Mouse (Mus musculus): ENCODE data around the gene Pgls. TPM values are rescaled to one million over a fixed set of nuclear protein-coding genes. Genes with fewer than 3 reads are reported as not detected.

Gene Pgls
- 251 and 253 TPM in 2 replicates for polyA plus RNA-seq (2014; fragmentation: Nextera tagmentation; extraction: Ambion mirVana)

DNA sequence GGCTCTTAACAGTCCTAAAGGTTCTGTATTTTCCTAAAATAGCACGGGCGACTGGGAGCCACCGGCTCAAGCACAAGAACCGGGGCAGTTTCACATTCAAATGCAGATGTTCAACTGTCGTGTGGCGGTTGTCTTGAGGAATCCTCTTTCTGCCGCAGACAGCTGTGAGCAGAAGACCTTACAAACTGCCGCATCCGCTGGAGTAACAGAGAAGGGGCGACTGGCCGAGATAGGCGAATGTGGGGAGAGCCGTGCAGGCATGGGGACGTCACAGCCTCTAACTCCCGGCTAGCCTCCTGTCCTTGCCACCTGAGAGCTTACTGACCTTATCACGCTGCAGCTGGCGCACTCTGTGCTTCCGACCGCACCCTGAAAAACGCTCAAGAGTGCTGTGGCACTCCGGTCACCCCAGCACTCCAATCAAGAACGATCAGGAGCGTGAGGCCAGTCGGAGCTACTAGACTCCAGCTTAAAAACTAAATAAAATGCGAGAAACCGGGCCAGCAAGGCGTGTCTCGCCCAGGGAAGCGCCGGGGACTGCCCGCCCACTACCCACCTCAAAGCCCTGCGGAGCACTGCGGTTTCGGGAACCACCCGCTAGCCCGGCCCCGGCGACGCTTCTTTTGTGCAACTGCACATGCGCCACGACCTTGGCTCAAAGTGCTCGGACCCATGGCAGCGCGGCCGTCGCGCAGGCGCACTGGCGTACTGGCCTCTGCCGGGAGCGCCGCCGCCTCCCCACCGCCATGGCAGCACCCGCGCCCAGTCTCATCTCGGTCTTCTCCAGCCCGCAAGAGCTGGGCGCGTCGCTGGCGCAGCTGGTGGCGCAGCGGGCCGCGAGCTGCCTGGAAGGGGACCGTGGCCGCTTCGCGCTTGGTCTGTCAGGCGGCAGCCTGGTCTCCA lies at the start of gene Pgls:
Pgls (plus strand) TSS at position 706 of the 903 bp plus-strand sequence.
- H3K9me3 ChIP-seq (ENCODE audit: low read depth, low read length), result no peaks in the 10 kb centered on the region
- under 1% methylated on average over 71 of the region's 71 CpGs for WGBS
- TF ChIP-seq CTCF (IDR thresholded peaks at IDR 0.05; ENCODE audit: low read depth), result no peak
- peak within 1 kb of the TSS; percentile 88 for H3K4me3 ChIP-seq (ENCODE audit: low read depth, low read length)
- DNase-seq (peak; percentile 99), ATAC-seq (ENCODE audit: insufficient read depth) (peak; percentile 87)
- peak within 1 kb of the TSS; percentile 91 for H3K9ac ChIP-seq
- H3K36me3 ChIP-seq (ENCODE audit: insufficient read depth), result 0 out of 2 replicates have a peak, but pooled peaks cover 8% of the 10 kb centered on the region
- peak within 1 kb of the TSS; percentile 98 for H3K27ac ChIP-seq (ENCODE audit: low read depth)
- no peaks in the 10 kb centered on the region for H3K27me3 ChIP-seq (ENCODE audit: insufficient read depth, low read length)
- 0 out of 2 replicates have a peak, but pooled peaks cover 3% of the 10 kb centered on the region for H3K4me1 ChIP-seq (ENCODE audit: insufficient read depth)
- peak within 1 kb of the TSS; percentile 98 for H3K4me2 ChIP-seq

- Histone ChIP-seq H3K4me3 (ENCODE audit: low read depth, low read length) (peak within 1 kb of the TSS; percentile 59), H3K4me2 (peak within 1 kb of the TSS; percentile 86), H3K36me3 (ENCODE audit: insufficient read depth) (peaks cover 21% of the 10 kb centered on the region; the same call in 1 of the 2 replicates), H3K9me3 (ENCODE audit: low read depth, low read length) (no peaks in the 10 kb centered on the region), H3K9ac (peak within 1 kb of the TSS; percentile 53), H3K4me1 (ENCODE audit: insufficient read depth) (0 out of 2 replicates have a peak, but pooled peaks cover 1% of the 10 kb centered on the region), H3K27me3 (ENCODE audit: insufficient read depth, low read length) (no peaks in the 10 kb centered on the region), H3K27ac (ENCODE audit: low read depth) (no peak within 1 kb of the TSS; the same call in 1 of the 2 replicates)
- WGBS, result under 1% methylated on average over 52 of the region's 55 CpGs
- ATAC-seq (ENCODE audit: insufficient read depth), result peak; percentile 92
- DNase-seq, result peak; percentile 100
- TF ChIP-seq CTCF (IDR thresholded peaks at IDR 0.05; ENCODE audit: low read depth), result no peak
Measured at GRCm38 (mm10) chr8:71542632-71543343, 49.2 kb upstream of the Pgls start, which contains the start of gene Mvb12a. Mvb12a (plus strand) TSS chr8:71542922.

- Histone ChIP-seq H3K36me3 (ENCODE audit: insufficient read depth) (peaks cover 28% of the 10 kb centered on the region; the same call in 1 of the 2 replicates), H3K4me3 (ENCODE audit: low read depth, low read length) (peak overlapping the region; percentile 59), H3K4me1 (ENCODE audit: insufficient read depth) (no peaks in the 10 kb centered on the region), H3K4me2 (peak overlapping the region; percentile 86), H3K9me3 (ENCODE audit: low read depth, low read length) (no peaks in the 10 kb centered on the region), H3K27ac (ENCODE audit: low read depth) (no peak overlapping the region), H3K27me3 (ENCODE audit: insufficient read depth, low read length) (no peaks in the 10 kb centered on the region), H3K9ac (peak overlapping the region; percentile 53)
- no peak for ATAC-seq (ENCODE audit: insufficient read depth)
- WGBS, result 82% methylated on average over 9 of the region's 9 CpGs
- TF ChIP-seq CTCF (IDR thresholded peaks at IDR 0.05; ENCODE audit: low read depth), result no peak
- no peak for DNase-seq
Measured at GRCm38 (mm10) chr8:71543755-71544154, 48.2 kb upstream of the Pgls start.

DNA sequence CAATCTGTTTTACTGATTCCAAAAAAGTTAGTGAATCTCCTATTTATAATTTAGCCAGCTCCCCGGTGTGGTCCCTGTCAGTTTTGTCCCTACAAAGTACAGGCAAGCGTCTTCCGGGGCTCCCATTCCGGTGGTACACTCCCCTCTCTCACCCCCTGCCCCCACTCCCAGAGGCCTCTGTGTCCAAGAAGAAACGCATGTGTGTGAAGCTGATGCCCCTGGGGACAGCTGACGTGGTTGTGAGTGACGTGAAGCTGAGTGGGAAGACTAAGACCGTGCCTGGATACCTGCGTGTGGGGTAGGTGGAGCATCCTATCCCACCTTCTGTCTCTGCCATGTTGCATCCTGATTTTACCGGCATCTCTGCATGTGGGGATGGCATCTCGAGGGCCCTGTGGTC lies 46.9 kb upstream of the Pgls start:
- WGBS, result 89% methylated on average over 11 of the region's 11 CpGs
- peaks cover 28% of the 10 kb centered on the region; the same call in 1 of the 2 replicates for H3K36me3 ChIP-seq (ENCODE audit: insufficient read depth)
- no peak for ATAC-seq (ENCODE audit: insufficient read depth)
- no peaks in the 10 kb centered on the region for H3K4me1 ChIP-seq (ENCODE audit: insufficient read depth)
- no peak for DNase-seq
- no peaks in the 10 kb centered on the region for H3K9me3 ChIP-seq (ENCODE audit: low read depth, low read length)
- TF ChIP-seq CTCF (IDR thresholded peaks at IDR 0.05; ENCODE audit: low read depth), result no peak
- no peak overlapping the region for H3K4me3 ChIP-seq (ENCODE audit: low read depth, low read length)
- no peak overlapping the region for H3K9ac ChIP-seq
- no peak overlapping the region for H3K4me2 ChIP-seq
- no peak overlapping the region for H3K27ac ChIP-seq (ENCODE audit: low read depth)
- H3K27me3 ChIP-seq (ENCODE audit: insufficient read depth, low read length), result no peaks in the 10 kb centered on the region

DNA sequence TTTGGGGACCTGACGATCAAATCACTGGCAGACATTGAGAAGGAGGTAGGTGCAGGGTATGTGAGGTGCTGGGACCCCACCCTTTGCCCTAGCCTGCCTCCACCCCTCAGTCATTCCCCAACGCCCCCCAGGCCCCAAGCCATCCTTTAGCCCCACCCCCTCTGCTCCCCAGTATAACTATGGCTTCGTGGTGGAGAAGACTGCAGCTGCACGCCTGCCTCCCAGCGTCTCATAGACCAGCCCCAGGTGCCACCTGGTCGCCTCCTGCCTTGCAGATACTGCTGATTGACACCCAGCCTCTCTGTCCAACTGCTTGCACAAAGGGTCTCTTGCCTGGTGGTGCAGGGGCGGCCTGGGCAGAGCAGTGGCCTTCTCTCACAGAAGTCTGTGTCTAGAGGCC lies 44.4 kb upstream of the Pgls start:
- Histone ChIP-seq H3K4me1 (ENCODE audit: insufficient read depth) (no peaks in the 10 kb centered on the region), H3K27me3 (ENCODE audit: insufficient read depth, low read length) (no peaks in the 10 kb centered on the region), H3K9ac (no peak overlapping the region), H3K4me3 (ENCODE audit: low read depth, low read length) (no peak overlapping the region), H3K4me2 (no peak overlapping the region), H3K27ac (ENCODE audit: low read depth) (no peak overlapping the region), H3K9me3 (ENCODE audit: low read depth, low read length) (no peaks in the 10 kb centered on the region), H3K36me3 (ENCODE audit: insufficient read depth) (peaks cover 28% of the 10 kb centered on the region; the same call in 1 of the 2 replicates)
- 92% methylated on average over 7 of the region's 7 CpGs for WGBS
- ATAC-seq (ENCODE audit: insufficient read depth) (no peak), DNase-seq (no peak)
- no peak for TF ChIP-seq CTCF (IDR thresholded peaks at IDR 0.05; ENCODE audit: low read depth)

GRCm38 (mm10) chr8:71550754-71551153 lies 41.2 kb upstream of the Pgls start:
- Histone ChIP-seq H3K9me3 (ENCODE audit: low read depth, low read length) (no peaks in the 10 kb centered on the region), H3K36me3 (ENCODE audit: insufficient read depth) (peaks cover 25% of the 10 kb centered on the region; the same call in 1 of the 2 replicates), H3K4me1 (ENCODE audit: insufficient read depth) (no peaks in the 10 kb centered on the region), H3K4me3 (ENCODE audit: low read depth, low read length) (no peak overlapping the region), H3K4me2 (no peak overlapping the region), H3K27me3 (ENCODE audit: insufficient read depth, low read length) (no peaks in the 10 kb centered on the region), H3K9ac (no peak overlapping the region), H3K27ac (ENCODE audit: low read depth) (no peak overlapping the region)
- TF ChIP-seq CTCF (IDR thresholded peaks at IDR 0.05; ENCODE audit: low read depth), result no peak
- ATAC-seq (ENCODE audit: insufficient read depth), result no peak
- 40% methylated on average over 7 of the region's 7 CpGs for WGBS
- DNase-seq, result no peak
